In genomic region chr2:58415037-58415436, GRCm38 (mm10) we compare ENCODE assay signal across 19 mouse cellular contexts. TPM values are rescaled to one million over a fixed set of nuclear protein-coding genes. Genes with fewer than 3 reads are reported as not detected.
DNase-seq lines count a peak whose midpoint lies in the region; ATAC-seq and TF ChIP-seq lines count a peak whose summit lies in the region.
"Had no signal": no experiment of that assay in that cellular context is flagged by ENCODE, and none has a peak within 500 bp of the region (broad histone marks: within the 10 kb centered on the region; RNA-seq: fewer than 3 reads in every experiment).

No protein-coding gene starts in this region.

- no peaks in the 10 kb centered on the region for H3K27me3 ChIP-seq in kidney, postnatal 0 days (ENCODE audit: insufficient read depth, low read length)
- no peaks in the 10 kb centered on the region for H3K27me3 ChIP-seq in splenic B cell, adult 2 months (ENCODE audit: control insufficient read depth, insufficient read depth, low read length, poor library complexity, severe bottlenecking)
- H3K27me3 ChIP-seq in kidney, embryonic 15.5 days = no peaks in the 10 kb centered on the region
- H3K27me3 ChIP-seq: limb, embryonic 15.5 days; megakaryocyte, embryonic 14.5 days; stomach, embryonic 15.5 days had no signal

- no peak overlapping the region for H3K9ac ChIP-seq in kidney, postnatal 0 days (ENCODE audit: low read depth, low read length)
- no peak overlapping the region for H3K9ac ChIP-seq in kidney, embryonic 15.5 days
- H3K9ac ChIP-seq: limb, embryonic 15.5 days; stomach, embryonic 15.5 days had no signal

- no peak overlapping the region for H3K27ac ChIP-seq in kidney, postnatal 0 days
- no peak overlapping the region for H3K27ac ChIP-seq in kidney, embryonic 15.5 days
- H3K27ac ChIP-seq: embryonic facial prominence, embryonic 10.5 days; forebrain, embryonic 10.5 days; limb, embryonic 15.5 days; stomach, embryonic 15.5 days had no signal

- ATAC-seq in kidney, postnatal 0 days (replicated peaks; ENCODE audit: low FRiP score, low read depth) = no peak
- ATAC-seq in kidney, embryonic 15.5 days (replicated peaks; ENCODE audit: low FRiP score) = no peak

- H3K4me1 ChIP-seq in kidney, postnatal 0 days (replicated peaks; ENCODE audit: insufficient read depth, low read length) = no peaks in the 10 kb centered on the region
- no peaks in the 10 kb centered on the region for H3K4me1 ChIP-seq in kidney, embryonic 15.5 days
- H3K4me1 ChIP-seq: embryonic facial prominence, embryonic 10.5 days; forebrain, embryonic 10.5 days; limb, embryonic 15.5 days; megakaryocyte, embryonic 14.5 days; stomach, embryonic 15.5 days had no signal

- H3K4me3 ChIP-seq in kidney, postnatal 0 days (replicated peaks; ENCODE audit: low read depth, low read length) = no peak overlapping the region
- no peak overlapping the region for H3K4me3 ChIP-seq in kidney, embryonic 15.5 days (replicated peaks)
- H3K4me3 ChIP-seq: embryonic facial prominence, embryonic 10.5 days; forebrain, embryonic 10.5 days; limb, embryonic 15.5 days; megakaryocyte, embryonic 14.5 days; stomach, embryonic 15.5 days had no signal

- no peak for DNase-seq in kidney, postnatal 0 days (ENCODE audit: low spot score)
- no peak for DNase-seq in kidney, postnatal 25 days
- DNase-seq in CD4-positive helper T cell, adult 2 months (ENCODE audit: low read depth, low spot score) = peak; percentile 27
- DNase-seq in ZHBTc4 (ENCODE audit: low read depth, low spot score) = peak; percentile 42
- DNase-seq in splenic B cell, adult 2 months (ENCODE audit: low read depth, low spot score) = peak; percentile 43
- DNase-seq in cerebellum, adult 18-20 months = no peak
- no peak for DNase-seq in left cerebral cortex, adult 18-20 months (ENCODE audit: low spot score in 2 of 2)
- DNase-seq: adrenal gland, postnatal 14 days; gastrocnemius, postnatal 25 days; heart, postnatal 36 days; kidney, adult 9 months had no signal

- no peak overlapping the region for H3K4me2 ChIP-seq in kidney, postnatal 0 days (ENCODE audit: low read length)
- H3K4me2 ChIP-seq in kidney, embryonic 15.5 days = no peak overlapping the region
- H3K4me2 ChIP-seq: limb, embryonic 15.5 days; stomach, embryonic 15.5 days had no signal

- no peaks in the 10 kb centered on the region for H3K9me3 ChIP-seq in kidney, postnatal 0 days (replicated peaks; ENCODE audit: low read length)
- no peaks in the 10 kb centered on the region for H3K9me3 ChIP-seq in kidney, embryonic 15.5 days (replicated peaks)
- H3K9me3 ChIP-seq: embryonic facial prominence, embryonic 10.5 days; forebrain, embryonic 10.5 days; limb, embryonic 15.5 days; megakaryocyte, embryonic 14.5 days; stomach, embryonic 15.5 days had no signal

- peak; percentile 49; the same call in 1 of the 2 replicates for TF ChIP-seq CTCF in kidney, postnatal 0 days (IDR thresholded peaks at IDR 0.05; ENCODE audit: low read depth)

- no peaks in the 10 kb centered on the region for H3K36me3 ChIP-seq in kidney, postnatal 0 days (ENCODE audit: insufficient read depth, low read length)
- H3K36me3 ChIP-seq in splenic B cell, adult 2 months (ENCODE audit: control insufficient read depth, insufficient read depth, low read length, poor library complexity, severe bottlenecking) = no peaks in the 10 kb centered on the region
- no peaks in the 10 kb centered on the region for H3K36me3 ChIP-seq in kidney, embryonic 15.5 days
- H3K36me3 ChIP-seq: embryonic facial prominence, embryonic 10.5 days; forebrain, embryonic 10.5 days; G1E; limb, embryonic 15.5 days; stomach, embryonic 15.5 days had no signal

RNA-seq across cellular contexts. Expression of gene Gm17409, which starts 54.9 kb away (rescaled TPM):
- polyA plus RNA-seq in kidney, postnatal 0 days (2015; fragmentation: Nextera tagmentation; extraction: Ambion mirVana) = not detected in 2 replicates
- not detected for total RNA-seq in left cerebral cortex, adult 18-20 months (2021)
- polyA plus RNA-seq in kidney, embryonic 15.5 days (2015; fragmentation: Nextera tagmentation; extraction: Ambion mirVana) = not detected in 2 replicates
- total RNA-seq: adrenal gland, postnatal 14 days; G1E; gastrocnemius, postnatal 25 days; heart, postnatal 36 days; layer of hippocampus, postnatal 25 days had no signal
- polyA plus RNA-seq: embryonic facial prominence, embryonic 10.5 days; forebrain, embryonic 10.5 days; G1E; limb, embryonic 15.5 days; stomach, embryonic 15.5 days had no signal

RNA-seq across cellular contexts. Expression of gene Acvr1c, which starts 57.3 kb away (rescaled TPM):
- 0.04 and 0.13 TPM in 2 replicates for polyA plus RNA-seq in kidney, postnatal 0 days (2015; fragmentation: Nextera tagmentation; extraction: Ambion mirVana)
- 10 to 100 TPM; 25.9 to 28.0 TPM for total RNA-seq in left cerebral cortex, adult 18-20 months (2021)
- polyA plus RNA-seq in kidney, embryonic 15.5 days (2015; fragmentation: Nextera tagmentation; extraction: Ambion mirVana) = 0.10 and 0.34 TPM in 2 replicates
- polyA plus RNA-seq: G1E had no signal

Comparison
In these comparisons a context has a peak if more than half of its experiments do, and no peak if none do; other contexts are left out.
1. DNase-seq: peak in CD4-positive helper T cell, adult 2 months (single experiment), ZHBTc4 (single experiment) and splenic B cell, adult 2 months (single experiment); none in kidney, postnatal 0 days (single experiment), kidney, postnatal 25 days (0 of 2), cerebellum, adult 18-20 months (0 of 2) and left cerebral cortex, adult 18-20 months (0 of 2).